Mouse (Mus musculus) heart, embryonic 13.5 days (tissue): Measurements from ENCODE around the gene Anapc1. TPM values are rescaled to one million over a fixed set of nuclear protein-coding genes. Genes with fewer than 3 reads are reported as not detected.
A peak's percentile ranks its signal among the peaks of the same experiment; 100 is the strongest.

Experiments used
- ATAC-seq: fragments of 200-750 bp; cut with Nextera tagmentation; 2 replicates; pipeline ENCODE4 v1.8.0; 2017; ENCODE audit warnings: moderate TSS enrichment; ENCODE audit not compliant: insufficient number of reproducible peaks, low FRiP score, low TSS enrichment; ENCODE audit errors: extremely low read depth
- H3K27ac ChIP-seq: fragments of 300-500 bp; sonication (generic); replicated peaks from 2 replicates; pipeline ENCODE4 v1.5.1; 2015; ENCODE audit warnings: moderate library complexity, mild to moderate bottlenecking, inconsistent platforms
- H3K27me3 ChIP-seq: fragments of 300-500 bp; sonication (generic); replicated peaks from 2 replicates; pipeline ENCODE4 v1.6.1; 2015; ENCODE audit warnings: mild to moderate bottlenecking, inconsistent platforms
- H3K36me3 ChIP-seq: fragments of 300-500 bp; sonication (generic); 2 replicates; pipeline ENCODE4 v1.6.1; 2015; ENCODE audit warnings: mild to moderate bottlenecking, inconsistent platforms
- H3K4me1 ChIP-seq: fragments of 300-500 bp; sonication (generic); 2 replicates; pipeline ENCODE4 v1.6.1; 2015; ENCODE audit warnings: inconsistent platforms
- H3K4me2 ChIP-seq: fragments of 300-500 bp; sonication (generic); 2 replicates; pipeline ENCODE4 v1.6.1; 2015; ENCODE audit warnings: inconsistent platforms, mild to moderate bottlenecking, moderate library complexity
- H3K4me3 ChIP-seq: fragments of 300-500 bp; sonication (generic); 2 replicates; pipeline ENCODE4 v1.5.1; 2015; ENCODE audit warnings: moderate library complexity, mild to moderate bottlenecking, inconsistent platforms
- H3K9ac ChIP-seq: fragments of 300-500 bp; sonication (generic); 2 replicates; pipeline ENCODE4 v1.6.1; 2015; ENCODE audit warnings: inconsistent platforms, mild to moderate bottlenecking, moderate library complexity
- H3K9me3 ChIP-seq: fragments of 300-500 bp; sonication (generic); 2 replicates; pipeline ENCODE4 v1.6.1; 2016; ENCODE audit warnings: inconsistent platforms
- WGBS: fragments of 180-500 bp; shearing (Covaris S2); methylation state at CpG from one replicate; pipeline ENCODE4 v1.1.7; 2015; ENCODE audit warnings: mixed read lengths; 5-methylcytosine and 5-hydroxymethylcytosine counted together
- polyA plus RNA-seq: library from polyadenylated mRNA; unstranded; fragments of >200 nt; fragmentation: Nextera tagmentation; extraction: Ambion mirVana; gene quantifications from 2 replicates; pipeline ENCODE4 v1.2.1, GENCODE M21; 2015

Gene Anapc1
- 38.8 and 42.9 TPM in 2 replicates for polyA plus RNA-seq

GRCm38 (mm10) chr2:128686921-128687557 lies at the start of gene Anapc1:
Anapc1 (minus strand) TSS chr2:128687391.
- peak within 1 kb of the TSS; percentile 84 for H3K4me2 ChIP-seq
- WGBS, result under 1% methylated on average over 58 of the region's 58 CpGs
- H3K4me3 ChIP-seq, result peak within 1 kb of the TSS; percentile 99
- peak within 1 kb of the TSS; percentile 89 for H3K27ac ChIP-seq
- peaks cover 21% of the 10 kb centered on the region for H3K4me1 ChIP-seq
- no peaks in the 10 kb centered on the region for H3K9me3 ChIP-seq
- H3K36me3 ChIP-seq, result peaks cover 36% of the 10 kb centered on the region
- ATAC-seq, result peak; percentile 87
- no peaks in the 10 kb centered on the region for H3K27me3 ChIP-seq
- peak within 1 kb of the TSS; percentile 99 for H3K9ac ChIP-seq

DNA sequence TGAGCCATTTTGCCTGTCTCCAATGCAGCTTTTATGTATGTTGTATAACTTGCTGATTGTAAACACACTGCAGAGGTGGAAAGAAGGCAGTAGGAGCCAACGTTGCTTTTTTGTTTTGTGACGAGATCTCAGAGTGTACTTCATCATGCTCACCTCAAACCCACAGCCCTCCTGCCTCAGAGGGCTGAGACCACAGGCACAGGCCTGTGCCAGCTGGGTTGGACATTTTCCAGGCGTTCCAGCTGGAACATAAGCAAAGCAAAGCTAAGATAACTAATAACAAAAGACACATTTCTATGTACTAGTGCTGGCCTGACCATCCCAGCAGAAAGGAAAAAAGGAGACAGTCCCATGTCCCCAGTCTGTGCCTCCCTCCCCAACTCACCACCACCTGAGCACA lies 47.9 kb upstream of the Anapc1 start:
- no peak for ATAC-seq
- Histone ChIP-seq H3K27ac (peak overlapping the region; percentile 6; the same call in 1 of the 2 replicates), H3K27me3 (no peaks in the 10 kb centered on the region), H3K36me3 (peaks cover 16% of the 10 kb centered on the region; the same call in 1 of the 2 replicates), H3K9me3 (no peaks in the 10 kb centered on the region), H3K4me3 (no peak overlapping the region), H3K4me1 (peaks cover 16% of the 10 kb centered on the region), H3K9ac (no peak overlapping the region), H3K4me2 (no peak overlapping the region)
- 28% methylated on average over 3 of the region's 3 CpGs for WGBS

GRCm38 (mm10) chr2:128731951-128732350 lies 44.8 kb upstream of the Anapc1 start:
- no peaks in the 10 kb centered on the region for H3K9me3 ChIP-seq
- H3K36me3 ChIP-seq, result peaks cover 17% of the 10 kb centered on the region
- no peaks in the 10 kb centered on the region for H3K27me3 ChIP-seq
- 76% methylated on average over 1 of the region's 1 CpGs for WGBS
- H3K27ac ChIP-seq, result no peak overlapping the region
- no peak for ATAC-seq
- H3K4me2 ChIP-seq, result no peak overlapping the region
- no peak overlapping the region for H3K9ac ChIP-seq
- H3K4me3 ChIP-seq, result no peak overlapping the region
- H3K4me1 ChIP-seq, result peaks cover 31% of the 10 kb centered on the region

GRCm38 (mm10) chr2:128731514-128731913 lies 44.3 kb upstream of the Anapc1 start:
- Histone ChIP-seq H3K36me3 (peaks cover 17% of the 10 kb centered on the region), H3K27ac (no peak overlapping the region), H3K9ac (no peak overlapping the region), H3K27me3 (no peaks in the 10 kb centered on the region), H3K9me3 (no peaks in the 10 kb centered on the region), H3K4me3 (no peak overlapping the region), H3K4me1 (peaks cover 35% of the 10 kb centered on the region), H3K4me2 (no peak overlapping the region)
- WGBS, result 79% methylated on average over 10 of the region's 10 CpGs
- ATAC-seq, result no peak

GRCm38 (mm10) chr2:128729141-128729540 lies 42.0 kb upstream of the Anapc1 start:
- Histone ChIP-seq H3K4me2 (no peak overlapping the region), H3K9ac (no peak overlapping the region), H3K9me3 (no peaks in the 10 kb centered on the region), H3K36me3 (peaks cover 17% of the 10 kb centered on the region), H3K27me3 (no peaks in the 10 kb centered on the region), H3K4me3 (no peak overlapping the region), H3K27ac (no peak overlapping the region), H3K4me1 (peaks cover 27% of the 10 kb centered on the region)
- ATAC-seq, result no peak
- 79% methylated on average over 7 of the region's 7 CpGs for whole genome bisulfite sequencing

- no peaks in the 10 kb centered on the region for H3K9me3 ChIP-seq
- peaks cover 17% of the 10 kb centered on the region for H3K36me3 ChIP-seq
- H3K4me2 ChIP-seq, result peak overlapping the region; percentile 39
- H3K9ac ChIP-seq, result 0 out of 2 replicates have a peak overlapping the region, but pooled peaks have one; percentile 25
- H3K4me3 ChIP-seq, result no peak overlapping the region
- H3K27me3 ChIP-seq, result no peaks in the 10 kb centered on the region
- H3K27ac ChIP-seq, result peak overlapping the region; percentile 86
- 64% methylated on average over 4 of the region's 4 CpGs for WGBS
- H3K4me1 ChIP-seq, result peaks cover 27% of the 10 kb centered on the region
- no peak for ATAC-seq
Measured at GRCm38 (mm10) chr2:128728066-128728465, 40.9 kb upstream of the Anapc1 start.

- Histone ChIP-seq H3K4me3 (no peak overlapping the region), H3K9ac (0 out of 2 replicates have a peak overlapping the region, but pooled peaks have one; percentile 25), H3K4me1 (peaks cover 27% of the 10 kb centered on the region), H3K36me3 (peaks cover 17% of the 10 kb centered on the region), H3K4me2 (peak overlapping the region; percentile 39), H3K27me3 (no peaks in the 10 kb centered on the region), H3K9me3 (no peaks in the 10 kb centered on the region), H3K27ac (peak overlapping the region; percentile 86)
- WGBS, result 25% methylated on average over 3 of the region's 3 CpGs
- ATAC-seq, result peak; percentile 54; the same call in 1 of the 2 replicates
Measured at GRCm38 (mm10) chr2:128727552-128727951, 40.4 kb upstream of the Anapc1 start.

GRCm38 (mm10) chr2:128726626-128727025 lies 39.4 kb upstream of the Anapc1 start:
- 75% methylated on average over 7 of the region's 7 CpGs for WGBS

GRCm38 (mm10) chr2:128726067-128726466 lies 38.9 kb upstream of the Anapc1 start:
- ATAC-seq, result no peak
- Histone ChIP-seq H3K27ac (0 out of 2 replicates have a peak overlapping the region, but pooled peaks have one; percentile 12), H3K27me3 (no peaks in the 10 kb centered on the region), H3K4me2 (no peak overlapping the region), H3K4me1 (peaks cover 27% of the 10 kb centered on the region), H3K36me3 (peaks cover 12% of the 10 kb centered on the region), H3K4me3 (no peak overlapping the region), H3K9me3 (no peaks in the 10 kb centered on the region; the same call in 1 of the 2 replicates), H3K9ac (no peak overlapping the region)
- WGBS, result 79% methylated on average over 5 of the region's 5 CpGs

More at GRCm38 (mm10) chr2:128726626-128727025, 39.4 kb upstream of the Anapc1 start:
- Histone ChIP-seq H3K9ac (no peak overlapping the region), H3K4me2 (no peak overlapping the region), H3K4me1 (peaks cover 27% of the 10 kb centered on the region), H3K36me3 (peaks cover 16% of the 10 kb centered on the region), H3K4me3 (no peak overlapping the region), H3K27me3 (no peaks in the 10 kb centered on the region), H3K27ac (0 out of 2 replicates have a peak overlapping the region, but pooled peaks have one; percentile 12), H3K9me3 (no peaks in the 10 kb centered on the region)
- no peak for ATAC-seq

DNA sequence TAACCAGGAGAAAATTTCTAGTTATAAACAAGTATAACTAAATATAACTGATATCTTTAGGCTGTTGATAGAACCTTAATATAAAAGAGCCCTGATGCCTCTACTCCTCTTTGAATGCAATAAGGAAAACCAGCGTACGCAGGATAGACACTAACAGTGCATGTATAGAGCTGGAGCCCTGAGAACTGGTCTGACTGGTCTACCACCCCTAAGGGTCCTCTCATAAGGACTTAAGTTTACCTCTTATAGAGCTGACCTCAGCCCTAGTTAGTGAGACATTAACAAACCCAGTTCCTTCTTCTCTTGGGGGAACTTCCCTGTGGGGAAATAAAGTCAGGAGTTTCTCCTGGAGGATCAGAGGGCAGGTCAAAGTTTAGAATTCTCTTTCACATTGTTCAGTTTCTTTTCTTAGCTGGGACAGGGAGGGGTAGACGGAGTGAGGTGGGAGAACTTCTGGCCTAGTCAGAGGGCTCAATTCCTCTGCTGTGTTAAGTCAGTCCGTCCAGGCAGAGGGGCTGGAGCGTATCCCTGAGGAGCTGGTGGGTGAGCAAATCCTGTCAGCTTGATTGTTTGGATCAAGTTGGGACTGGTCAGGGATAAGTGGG lies 35.0 kb upstream of the Anapc1 start:
- no peaks in the 10 kb centered on the region; the same call in 1 of the 2 replicates for H3K9me3 ChIP-seq
- no peak overlapping the region for H3K27ac ChIP-seq
- H3K27me3 ChIP-seq, result no peaks in the 10 kb centered on the region
- no peak overlapping the region for H3K4me3 ChIP-seq
- no peak for ATAC-seq
- H3K36me3 ChIP-seq, result peaks cover 4% of the 10 kb centered on the region; the same call in 1 of the 2 replicates
- no peak overlapping the region for H3K4me2 ChIP-seq
- no peak overlapping the region for H3K9ac ChIP-seq
- H3K4me1 ChIP-seq, result peaks cover 23% of the 10 kb centered on the region
- 90% methylated on average over 5 of the region's 5 CpGs for WGBS

DNA sequence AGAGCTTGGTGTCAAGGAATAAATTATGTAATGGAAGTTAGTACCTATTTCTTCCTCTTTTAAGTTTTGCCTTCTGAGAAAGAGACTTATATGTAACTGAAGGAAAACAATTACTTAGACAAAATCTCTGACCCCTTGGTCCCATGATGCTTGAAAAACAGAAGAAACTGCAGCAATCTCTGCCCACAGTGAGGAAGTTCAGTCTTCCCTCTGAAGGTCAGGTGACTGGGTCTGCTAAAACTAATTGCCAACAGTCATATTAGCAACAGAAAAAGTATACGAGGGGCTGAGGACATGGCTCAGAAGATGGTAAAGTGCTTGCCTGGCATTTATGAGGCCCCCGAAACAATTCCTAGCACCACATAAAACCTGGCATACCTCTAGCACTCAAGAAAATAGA lies 32.2 kb upstream of the Anapc1 start:
- ATAC-seq, result no peak
- no peak overlapping the region for H3K27ac ChIP-seq
- H3K9me3 ChIP-seq, result no peaks in the 10 kb centered on the region; the same call in 1 of the 2 replicates
- no peak overlapping the region for H3K9ac ChIP-seq
- no peak overlapping the region for H3K4me2 ChIP-seq
- WGBS, result 87% methylated on average over 2 of the region's 2 CpGs
- H3K4me3 ChIP-seq, result no peak overlapping the region
- no peaks in the 10 kb centered on the region for H3K27me3 ChIP-seq
- peaks cover 4% of the 10 kb centered on the region; the same call in 1 of the 2 replicates for H3K36me3 ChIP-seq
- peaks cover 27% of the 10 kb centered on the region for H3K4me1 ChIP-seq
